Mouse (Mus musculus): ENCODE results near the gene Ankrd22. TPM values are rescaled to one million over a fixed set of nuclear protein-coding genes. Genes with fewer than 3 reads are reported as not detected.

The Ankrd22 gene
- polyA plus RNA-seq, 1 experiment = not detected

DNA sequence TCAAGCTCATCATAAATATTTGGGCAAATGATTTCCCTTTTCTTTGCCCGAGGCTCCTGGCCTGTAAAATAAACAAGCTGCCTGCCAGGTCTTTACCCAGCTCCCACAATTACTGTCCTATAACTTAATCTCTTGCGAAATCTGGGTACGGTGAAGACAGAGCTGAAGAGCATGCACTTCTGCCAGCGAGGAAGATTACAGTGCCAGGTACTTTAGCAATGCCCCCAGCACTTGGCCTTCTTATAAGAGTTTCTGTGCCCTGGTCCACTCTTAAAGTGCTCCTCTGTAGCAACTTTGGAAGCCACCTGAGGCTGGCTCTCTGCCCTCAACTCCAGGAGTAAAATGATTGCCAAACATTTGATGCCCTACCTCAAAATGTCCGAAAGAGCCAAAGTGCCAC lies 70.5 kb downstream of the Ankrd22 start:
- 73% methylated on average over 5 of the region's 5 CpGs for WGBS
- no peak overlapping the region for H3K4me3 ChIP-seq (ENCODE audit: insufficient read depth, low read depth, low read length)
- H3K36me3 ChIP-seq (ENCODE audit: control insufficient read depth, insufficient read depth, low read length) = no peaks in the 10 kb centered on the region
- no peak overlapping the region for H3K27ac ChIP-seq (ENCODE audit: insufficient read depth, low read depth, low read length)
- TF ChIP-seq POLR2A (IDR thresholded peaks at IDR 0.05; ENCODE audit: low read depth, low read length) (no peak), CTCF (conservative IDR thresholded peaks at IDR 0.05; ENCODE audit: insufficient read depth, insufficient read length, low read depth, low read length) (no peak)
- peaks cover 5% of the 10 kb centered on the region; the same call in 1 of the 2 replicates for H3K4me1 ChIP-seq (ENCODE audit: control insufficient read depth, insufficient read depth, low read length)
- H3K27me3 ChIP-seq (replicated peaks; ENCODE audit: control insufficient read depth, insufficient read depth, low read length) = no peaks in the 10 kb centered on the region
- no peak for DNase-seq

GRCm38 (mm10) chr19:34089011-34089680 lies 76.7 kb downstream of the Ankrd22 start:
- peak; percentile 71 for DNase-seq
- Histone ChIP-seq H3K27me3 (replicated peaks; ENCODE audit: control insufficient read depth, insufficient read depth, low read length) (no peaks in the 10 kb centered on the region), H3K4me1 (ENCODE audit: control insufficient read depth, insufficient read depth, low read length) (no peaks in the 10 kb centered on the region), H3K27ac (ENCODE audit: insufficient read depth, low read depth, low read length) (no peak overlapping the region), H3K4me3 (ENCODE audit: insufficient read depth, low read depth, low read length) (no peak overlapping the region), H3K36me3 (ENCODE audit: control insufficient read depth, insufficient read depth, low read length) (no peaks in the 10 kb centered on the region)
- 31% methylated on average over 3 of the region's 3 CpGs for WGBS
- TF ChIP-seq CTCF (conservative IDR thresholded peaks at IDR 0.05; ENCODE audit: insufficient read depth, insufficient read length, low read depth, low read length) = no peak
- TF ChIP-seq POLR2A (IDR thresholded peaks at IDR 0.05; ENCODE audit: low read depth, low read length) = no peak

- H3K27me3 ChIP-seq (replicated peaks; ENCODE audit: control insufficient read depth, insufficient read depth, low read length) = no peaks in the 10 kb centered on the region
- H3K36me3 ChIP-seq (ENCODE audit: control insufficient read depth, insufficient read depth, low read length) = no peaks in the 10 kb centered on the region
- WGBS = 63% methylated on average over 2 of the region's 2 CpGs
- no peak overlapping the region for H3K4me3 ChIP-seq (ENCODE audit: insufficient read depth, low read depth, low read length)
- no peak for TF ChIP-seq CTCF (conservative IDR thresholded peaks at IDR 0.05; ENCODE audit: insufficient read depth, insufficient read length, low read depth, low read length)
- TF ChIP-seq POLR2A (IDR thresholded peaks at IDR 0.05; ENCODE audit: low read depth, low read length) = no peak
- no peak overlapping the region for H3K27ac ChIP-seq (ENCODE audit: insufficient read depth, low read depth, low read length)
- H3K4me1 ChIP-seq (ENCODE audit: control insufficient read depth, insufficient read depth, low read length) = no peaks in the 10 kb centered on the region
- no peak for DNase-seq
Measured at GRCm38 (mm10) chr19:34078130-34078529, 87.7 kb downstream of the Ankrd22 start.

DNA sequence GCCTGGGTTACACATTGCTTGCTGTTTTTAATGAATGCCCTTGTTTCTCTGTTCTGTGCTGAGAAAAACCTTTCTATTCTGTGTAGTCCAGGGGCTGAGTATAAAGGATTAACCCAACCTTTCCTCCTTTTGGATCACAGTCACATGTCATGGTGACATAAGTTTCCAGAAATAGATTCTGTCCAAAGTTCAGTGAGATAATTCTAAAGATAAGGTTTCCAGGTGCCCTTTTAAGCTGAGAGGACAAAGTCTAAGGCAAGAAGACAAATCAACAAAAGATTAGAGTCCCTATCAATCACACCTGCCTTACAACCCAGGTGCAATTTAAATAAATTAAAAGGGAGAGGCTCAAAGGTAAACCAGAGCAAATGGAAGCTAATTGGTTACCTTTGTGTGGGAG lies 91.6 kb downstream of the Ankrd22 start:
- TF ChIP-seq POLR2A (IDR thresholded peaks at IDR 0.05; ENCODE audit: low read depth, low read length) = no peak
- no peak for TF ChIP-seq CTCF (conservative IDR thresholded peaks at IDR 0.05; ENCODE audit: insufficient read depth, insufficient read length, low read depth, low read length)
- DNase-seq = no peak
- Histone ChIP-seq H3K27me3 (replicated peaks; ENCODE audit: control insufficient read depth, insufficient read depth, low read length) (no peaks in the 10 kb centered on the region), H3K27ac (ENCODE audit: insufficient read depth, low read depth, low read length) (no peak overlapping the region), H3K4me3 (ENCODE audit: insufficient read depth, low read depth, low read length) (no peak overlapping the region), H3K4me1 (ENCODE audit: control insufficient read depth, insufficient read depth, low read length) (no peaks in the 10 kb centered on the region), H3K36me3 (ENCODE audit: control insufficient read depth, insufficient read depth, low read length) (no peaks in the 10 kb centered on the region)

Other genes with a start within 250 kb of the Ankrd22 start
- gene Lipf, start 204.9 kb downstream of the Ankrd22 start, polyA plus RNA-seq (2012; rRNA removed) = not detected in 2 replicates
- not detected in 2 replicates for gene Lipk, start 157.8 kb downstream of the Ankrd22 start, polyA plus RNA-seq (2012; rRNA removed)
- not detected in 2 replicates for gene Lipn, start 98.7 kb downstream of the Ankrd22 start, polyA plus RNA-seq (2012; rRNA removed)
- gene Lipm, start 65.1 kb downstream of the Ankrd22 start, polyA plus RNA-seq (2012; rRNA removed) = not detected in 2 replicates
- 1.6 and 2.2 TPM in 2 replicates for gene Stambpl1, start 26.2 kb upstream of the Ankrd22 start, polyA plus RNA-seq (2012; rRNA removed)
- gene Acta2, start 89.5 kb upstream of the Ankrd22 start, polyA plus RNA-seq (2012; rRNA removed) = 88.2 and 172 TPM in 2 replicates
- 3.7 and 4.6 TPM in 2 replicates for gene Fas, start 124.6 kb upstream of the Ankrd22 start, polyA plus RNA-seq (2012; rRNA removed)